Mouse (Mus musculus): ENCODE measurements around the gene P2rx1.

The P2rx1 gene

DNA sequence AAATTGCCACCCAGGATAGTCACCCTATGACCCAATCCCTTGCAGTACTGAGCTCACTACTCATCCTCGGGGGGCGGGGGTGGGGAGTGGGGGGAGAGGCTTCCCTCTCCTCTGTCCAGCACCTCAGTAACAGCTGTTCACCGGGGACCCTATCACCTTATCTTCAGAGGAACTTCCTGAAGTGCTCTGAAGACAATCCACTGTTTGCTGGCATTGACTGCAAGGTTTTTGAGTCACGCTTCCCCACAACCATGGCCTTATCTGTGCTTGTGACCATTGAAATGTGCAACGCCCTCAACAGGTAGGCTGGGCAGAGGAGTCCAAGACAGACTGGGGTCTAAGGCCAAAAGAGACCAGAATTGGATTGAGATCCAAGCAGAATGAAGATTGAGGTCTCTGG is 11.1 kb upstream of the P2rx1 start:
- no peak for DNase-seq (ENCODE audit: low spot score)

DNA sequence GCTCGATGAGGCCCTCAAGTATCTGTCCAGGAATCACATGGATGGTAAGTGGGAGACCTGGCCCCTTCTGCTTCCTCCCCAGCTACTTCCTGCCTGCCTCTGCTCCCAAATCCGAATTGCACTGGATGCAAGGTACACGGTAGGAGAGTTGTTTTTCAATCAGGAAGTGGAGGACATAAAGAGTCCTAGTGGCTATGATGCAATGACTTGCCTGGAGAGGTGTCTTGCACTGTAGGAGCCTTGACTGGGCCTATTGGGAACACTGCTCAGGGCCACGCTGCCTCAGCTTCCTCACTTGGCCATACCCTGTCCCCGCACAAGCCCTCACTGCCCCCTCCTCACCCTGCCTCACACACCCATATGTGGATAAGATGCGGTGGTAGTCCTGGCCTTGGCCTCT is 9.9 kb upstream of the P2rx1 start:
- no peak for DNase-seq (ENCODE audit: low spot score)

GRCm38 (mm10) chr11:72990688-72991087 is 8.2 kb upstream of the P2rx1 start:
- DNase-seq (ENCODE audit: low spot score) = no peak

DNA sequence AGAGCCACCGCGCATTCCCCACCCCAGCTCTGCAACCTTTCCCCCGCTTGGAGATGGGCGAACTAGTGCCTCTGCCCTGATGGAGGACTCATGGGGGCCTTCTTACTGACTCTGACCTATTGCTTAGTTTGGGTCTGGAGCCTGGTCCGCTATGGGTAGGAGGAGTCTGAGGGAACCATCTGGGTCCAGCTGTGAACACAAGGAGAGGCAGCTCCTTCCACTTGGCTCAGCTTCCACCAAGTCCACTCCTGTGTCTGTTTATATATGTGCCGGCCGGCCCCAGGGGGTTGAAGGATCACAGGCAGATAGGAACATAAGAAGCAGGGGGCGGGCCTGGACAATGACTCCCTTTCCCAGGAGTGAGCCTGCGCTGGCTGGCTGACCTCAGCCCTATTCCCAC is 6.9 kb upstream of the P2rx1 start:
- DNase-seq (ENCODE audit: low spot score) = no peak

DNA sequence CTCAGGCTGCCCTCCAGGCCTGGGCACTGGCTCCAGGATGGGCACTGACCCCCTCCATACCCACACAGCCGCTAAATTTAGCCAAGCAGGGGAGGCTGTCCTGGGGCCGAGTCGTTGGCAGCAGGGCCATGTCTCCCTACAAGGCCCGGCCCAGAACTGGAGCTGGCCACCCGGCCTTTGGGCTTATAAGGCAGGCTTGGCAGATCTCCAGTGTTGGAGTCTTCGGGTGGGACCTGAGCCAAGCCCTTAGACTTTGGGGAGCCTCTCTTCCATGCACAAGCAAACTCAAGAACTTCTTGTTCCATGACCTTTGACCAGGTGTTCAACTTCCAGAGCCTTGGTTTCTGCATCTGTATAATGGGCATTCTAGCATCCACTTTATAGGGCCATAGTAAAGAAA is 2.6 kb upstream of the P2rx1 start:
- DNase-seq (ENCODE audit: low spot score) = no peak

DNA sequence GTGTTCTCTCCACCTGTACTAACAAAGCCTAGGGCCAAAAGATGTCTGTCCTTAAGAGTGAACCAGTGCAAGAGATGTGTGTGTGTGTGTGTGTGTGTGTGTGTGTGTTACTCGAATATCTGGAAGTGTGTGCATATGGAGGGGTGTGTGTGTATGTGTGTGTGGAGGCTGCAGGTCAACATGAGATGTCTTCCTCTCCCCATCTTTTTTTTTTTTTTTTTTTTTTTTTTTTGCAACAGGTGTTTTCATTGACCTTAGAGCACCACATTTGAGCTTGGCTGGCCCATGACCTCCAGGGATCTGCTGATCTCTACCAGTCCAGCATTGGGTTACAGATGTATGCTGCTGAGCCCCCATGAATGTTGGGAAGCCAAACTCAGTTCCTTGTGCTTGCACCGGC is 2.1 kb upstream of the P2rx1 start:
- no peak for DNase-seq (ENCODE audit: low spot score)

GRCm38 (mm10) chr11:72997529-72998326 is 1.2 kb upstream of the P2rx1 start:
- no peak for DNase-seq (ENCODE audit: low spot score)

- peak; percentile 83 for DNase-seq (ENCODE audit: low spot score)
Measured at GRCm38 (mm10) chr11:73001029-73001428, 2.1 kb downstream of the P2rx1 start.

DNA sequence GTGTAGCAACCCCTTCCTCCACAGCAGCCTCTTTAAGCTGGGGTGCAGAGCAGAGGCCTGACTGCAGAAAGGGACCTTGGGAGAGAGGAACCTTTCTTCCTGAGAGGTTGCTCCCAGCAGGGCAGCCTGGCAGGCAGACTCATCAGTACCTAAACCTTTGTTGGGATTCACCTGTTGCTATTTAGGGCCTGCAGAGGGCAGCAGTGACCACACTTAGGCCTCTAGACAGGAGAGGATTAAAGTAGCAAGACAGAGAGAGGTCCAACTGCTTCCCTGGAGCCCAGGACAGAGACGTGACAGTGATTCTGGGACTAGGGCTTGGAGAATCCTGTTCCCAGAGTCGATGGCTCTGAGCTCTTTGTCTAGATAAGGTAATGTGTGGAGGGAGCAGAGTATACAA is 7.5 kb downstream of the P2rx1 start:
- peak; percentile 87 for DNase-seq (ENCODE audit: low spot score)

- DNase-seq (ENCODE audit: low spot score) = no peak
Measured at GRCm38 (mm10) chr11:73007113-73007512, 8.2 kb downstream of the P2rx1 start.

- DNase-seq (ENCODE audit: low spot score) = peak; percentile 70
Measured at GRCm38 (mm10) chr11:73007698-73008481, 9.0 kb downstream of the P2rx1 start.

DNA sequence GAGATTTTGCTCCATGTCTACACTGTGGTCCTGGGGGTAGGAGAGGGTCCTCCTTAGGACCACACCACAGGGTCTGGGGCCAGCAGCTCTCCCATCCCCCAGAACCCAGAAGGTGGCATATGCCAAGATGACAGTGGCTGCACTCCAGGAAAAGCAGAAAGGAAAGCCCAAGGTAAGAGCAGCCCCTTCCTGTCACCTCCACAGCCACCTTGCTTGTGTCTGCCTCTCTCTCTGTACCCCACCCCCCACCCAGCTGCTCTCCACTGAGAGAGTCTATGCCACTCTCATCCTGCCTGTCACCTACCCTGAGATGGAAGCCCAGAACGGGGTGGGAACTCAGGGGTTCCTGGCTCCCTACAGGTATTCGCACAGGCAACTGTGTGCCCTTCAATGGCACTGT is 9.9 kb downstream of the P2rx1 start:
- DNase-seq (ENCODE audit: low spot score) = no peak

DNA sequence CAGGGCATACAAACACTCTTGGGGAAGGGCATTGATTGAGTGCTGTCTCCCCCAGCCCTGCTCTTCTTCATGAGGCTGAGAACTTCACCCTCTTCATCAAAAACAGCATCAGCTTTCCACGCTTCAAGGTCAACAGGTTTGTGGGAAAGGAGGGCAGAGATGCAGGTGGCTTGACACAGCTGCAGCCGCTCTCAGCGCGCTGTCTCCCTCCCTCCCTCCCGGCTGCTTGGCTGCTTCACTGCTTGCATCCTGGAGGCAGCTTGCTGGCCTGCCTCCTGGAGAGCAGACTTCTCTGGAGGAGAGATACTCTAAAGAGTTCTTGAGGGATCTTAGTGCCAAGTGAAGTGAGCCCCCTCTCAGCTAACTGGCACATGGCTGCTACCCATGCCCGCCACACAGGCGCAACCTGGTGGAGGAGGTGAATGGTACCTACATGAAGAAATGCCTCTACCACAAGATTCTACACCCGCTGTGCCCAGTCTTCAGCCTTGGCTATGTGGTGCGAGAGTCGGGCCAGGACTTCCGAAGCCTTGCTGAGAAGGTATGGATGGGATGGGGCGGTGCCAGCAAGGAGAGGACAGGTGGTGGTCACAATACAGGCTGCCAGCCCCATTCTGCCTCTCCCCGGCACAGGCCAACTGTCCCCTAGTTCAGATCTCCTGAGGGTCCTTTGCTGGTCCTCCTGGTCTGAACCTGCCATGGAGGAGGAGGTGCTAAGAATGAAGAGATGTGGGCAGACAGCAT is 10.8 kb downstream of the P2rx1 start:
- peak; percentile 32 for DNase-seq (ENCODE audit: low spot score)

DNA sequence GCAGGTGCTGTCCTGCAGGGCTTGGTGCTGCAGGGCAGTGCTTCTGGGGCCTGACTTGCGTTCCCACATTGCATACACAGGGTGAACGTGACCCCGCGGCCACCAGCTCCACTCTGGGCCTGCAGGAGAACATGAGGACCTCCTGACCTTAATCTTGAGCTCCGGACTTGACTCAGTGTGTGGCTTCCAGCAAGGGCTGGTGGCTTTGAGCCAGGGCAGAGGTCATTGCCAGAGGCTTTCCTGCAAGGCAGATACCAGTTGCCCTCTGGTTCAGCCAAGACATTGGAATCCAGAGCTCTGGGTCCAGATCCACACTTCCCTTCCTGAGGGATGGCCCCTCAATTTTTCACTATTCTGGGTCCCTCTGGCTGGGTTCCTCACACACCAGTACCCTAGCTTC is 15.1 kb downstream of the P2rx1 start:
- DNase-seq (ENCODE audit: low spot score) = no peak

GRCm38 (mm10) chr11:73014831-73015344 is 16.0 kb downstream of the P2rx1 start:
- no peak for DNase-seq (ENCODE audit: low spot score)

GRCm38 (mm10) chr11:73015391-73016102 is 16.6 kb downstream of the P2rx1 start:
- no peak for DNase-seq (ENCODE audit: low spot score)

- no peak for DNase-seq (ENCODE audit: low spot score)
Measured at GRCm38 (mm10) chr11:73016103-73016420, 17.2 kb downstream of the P2rx1 start.

GRCm38 (mm10) chr11:73018471-73019146 is 19.7 kb downstream of the P2rx1 start, which contains the start of gene Camkk1:
Gene Camkk1 (plus strand): TSS chr11:73019008.
- DNase-seq (ENCODE audit: low spot score) = peak; percentile 92

DNA sequence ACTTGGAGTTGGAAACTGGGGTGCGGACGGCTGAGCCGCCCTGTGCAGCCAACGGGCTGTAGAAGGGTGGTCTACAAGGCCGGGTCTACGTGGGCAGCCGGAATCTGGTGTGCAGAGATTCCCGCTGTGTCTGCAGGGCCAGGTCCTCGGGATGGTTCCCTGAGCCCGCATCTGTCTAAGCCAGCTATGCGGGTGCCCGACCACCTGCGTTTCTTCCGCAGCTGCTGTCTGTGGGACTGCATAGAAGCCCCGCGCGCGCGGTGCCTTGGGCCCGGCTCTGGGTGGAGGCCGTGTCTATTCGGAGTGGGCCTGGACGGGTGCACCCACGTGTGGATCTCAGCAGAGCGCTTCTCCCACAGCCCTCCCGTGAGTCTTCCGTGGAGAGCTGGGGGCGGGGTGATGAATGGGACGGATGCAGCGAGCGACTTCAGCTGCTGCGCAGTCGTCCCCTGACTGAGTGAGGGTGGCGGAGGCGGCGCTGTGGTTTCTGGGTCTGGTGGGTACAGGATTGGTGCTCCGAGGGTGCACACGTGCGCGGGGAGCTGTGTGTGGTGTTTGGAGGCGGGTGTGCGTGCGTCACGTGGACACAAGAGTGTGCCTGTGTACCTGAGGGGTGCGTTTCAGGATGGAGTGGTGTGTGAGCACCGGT is 20.4 kb downstream of the P2rx1 start:
- DNase-seq (ENCODE audit: low spot score) = peak; percentile 58

GRCm38 (mm10) chr11:73020953-73021800 is 22.3 kb downstream of the P2rx1 start:
- DNase-seq (ENCODE audit: low spot score) = no peak

Data from retina, embryonic 14.5 days (tissue).